Mouse (Mus musculus) heart, adult 8-10 months (tissue): ENCODE data around the gene Nipsnap3a. TPM values are rescaled to one million over a fixed set of nuclear protein-coding genes. Genes with fewer than 3 reads are reported as not detected.

Experiments used
- total RNA-seq, 4 experiments: library from RNA; stranded (reverse); gene quantifications; 2 replicates each; pipeline ENCODE4 v1.2.4; 2022

Gene Nipsnap3a
- total RNA-seq, 4 experiments from 2014 or later: not detected

Other genes starting within 250 kb of the Nipsnap3a start
- not detected for gene Olfr275, start 174.7 kb upstream of the Nipsnap3a start, total RNA-seq
- not detected for gene Olfr273, start 130.0 kb upstream of the Nipsnap3a start, total RNA-seq
- gene Olfr272, start 70.1 kb upstream of the Nipsnap3a start, total RNA-seq: not detected
- not detected for gene Olfr270, start 24.7 kb upstream of the Nipsnap3a start, total RNA-seq
- gene Nipsnap3b, start 22.6 kb downstream of the Nipsnap3a start, total RNA-seq: 1 to 10 TPM; 5.3 to 7.8 (median 6.5) TPM
- 10 to 100 TPM; 13.6 to 22.8 (median 16.8) TPM for gene Abca1, start 170.6 kb downstream of the Nipsnap3a start, total RNA-seq